Mouse (Mus musculus) limb, embryonic 14.5 days (tissue): ENCODE data around the gene Asap3. TPM values are rescaled to one million over a fixed set of nuclear protein-coding genes. Genes with fewer than 3 reads are reported as not detected.
A peak's percentile ranks its signal among the peaks of the same experiment; 100 is the strongest.

ENCODE experiments used
- ATAC-seq: fragments of 200-750 bp; cut with Nextera tagmentation; 2 replicates; pipeline ENCODE4 v1.8.0; 2017; ENCODE audit warnings: low read depth, moderate number of reproducible peaks, moderate TSS enrichment; ENCODE audit not compliant: low FRiP score
- DNase-seq: peaks from one replicate; pipeline ENCODE4 v3.0.0-alpha.2; 2015; ENCODE audit warnings: low spot score
- H3K27ac ChIP-seq: fragments of 300-500 bp; sonication (generic); replicated peaks from 2 replicates; pipeline ENCODE4 v1.5.1; 2014; ENCODE audit warnings: low read depth, mild to moderate bottlenecking, low read length, moderate library complexity, mixed read lengths
- H3K27me3 ChIP-seq: fragments of 300-500 bp; sonication (generic); 2 replicates; pipeline ENCODE4 v1.6.1; 2014; ENCODE audit warnings: low read length, mixed read lengths; ENCODE audit not compliant: control insufficient read depth, insufficient read depth
- H3K36me3 ChIP-seq: fragments of 300-500 bp; sonication (generic); 2 replicates; pipeline ENCODE4 v1.6.1; 2014; ENCODE audit warnings: mild to moderate bottlenecking, low read length, moderate library complexity, mixed read lengths; ENCODE audit not compliant: control insufficient read depth, insufficient read depth
- H3K4me1 ChIP-seq: fragments of 300-500 bp; sonication (generic); 2 replicates; pipeline ENCODE4 v1.6.1; 2014; ENCODE audit warnings: antibody characterized with exemption, low read length, mixed read lengths; ENCODE audit not compliant: control insufficient read depth, insufficient read depth
- H3K4me2 ChIP-seq: fragments of 300-500 bp; sonication (generic); replicated peaks from 2 replicates; pipeline ENCODE4 v1.6.1; 2014; ENCODE audit warnings: low read depth, mild to moderate bottlenecking, low read length, moderate library complexity; ENCODE audit not compliant: severe bottlenecking
- H3K4me3 ChIP-seq: fragments of 300-500 bp; sonication (generic); replicated peaks from 2 replicates; pipeline ENCODE4 v1.5.1; 2014; ENCODE audit warnings: low read length
- H3K9ac ChIP-seq: fragments of 300-500 bp; sonication (generic); 2 replicates; pipeline ENCODE4 v1.6.1; 2014; ENCODE audit warnings: mild to moderate bottlenecking, low read depth, low read length, moderate library complexity; ENCODE audit not compliant: severe bottlenecking
- H3K9me3 ChIP-seq: fragments of 300-500 bp; sonication (generic); 2 replicates; pipeline ENCODE4 v1.6.1; 2016; ENCODE audit warnings: low read length; ENCODE audit not compliant: control insufficient read depth
- POLR2A ChIP-seq: fragments of 200-500 bp; IDR thresholded peaks from 2 replicates; pipeline ENCODE4 v1.8.0; 2012; ENCODE audit warnings: inconsistent platforms, mild to moderate bottlenecking, moderate library complexity, borderline replicate concordance; ENCODE audit not compliant: insufficient read depth, insufficient read length; ENCODE audit errors: extremely low read depth
- WGBS: fragments of 180-500 bp; shearing (Covaris S2); extraction: QIAGEN DNeasy Blood & Tissue Kit; methylation state at CpG from one replicate; pipeline ENCODE4 v1.1.7; 2014; 5-methylcytosine and 5-hydroxymethylcytosine counted together
- polyA plus RNA-seq, 2 experiments: library from polyadenylated mRNA; depleted of rRNA in 1 of 2; stranded (reverse) in 1 of 2; unstranded in 1 of 2; fragments of >200 nt; fragmentation: Nextera tagmentation in 1 of 2; extraction: Ambion mirVana in 1 of 2; gene quantifications; 2 replicates each; pipeline versions ENCODE4 v1.2.1 to v1.2.3; 2012 to 2014

The Asap3 gene
- polyA plus RNA-seq, 2 experiments = 12.0 to 22.9 TPM

DNA sequence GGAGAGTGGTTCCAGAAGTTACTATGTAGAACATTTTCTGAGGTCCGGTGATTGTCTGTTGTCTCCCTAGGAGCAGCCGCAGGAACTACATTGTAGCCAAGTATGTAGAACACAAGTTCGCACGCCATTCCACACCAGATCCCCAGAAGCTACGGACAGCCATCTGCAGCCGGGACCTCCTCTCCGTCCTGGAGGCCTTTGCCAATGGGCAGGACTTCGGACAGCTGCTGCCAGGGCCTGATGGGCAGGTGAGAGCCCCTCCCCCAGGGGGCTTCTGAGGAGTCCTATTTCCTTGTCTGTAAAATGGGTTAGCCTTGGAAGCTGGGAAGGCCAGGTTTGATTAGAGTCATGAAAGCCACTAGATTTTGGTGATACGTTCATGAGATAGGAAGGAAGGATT lies 32.9 kb downstream of the Asap3 start:
- TF ChIP-seq POLR2A = no peak
- Histone ChIP-seq H3K27me3 (peaks cover 17% of the 10 kb centered on the region), H3K4me1 (no peaks in the 10 kb centered on the region), H3K9me3 (no peaks in the 10 kb centered on the region), H3K4me2 (no peak overlapping the region), H3K9ac (no peak overlapping the region), H3K27ac (no peak overlapping the region), H3K4me3 (no peak overlapping the region), H3K36me3 (peaks cover 79% of the 10 kb centered on the region)
- DNase-seq (no peak), ATAC-seq (no peak)
- 72% methylated on average over 9 of the region's 9 CpGs for WGBS

DNA sequence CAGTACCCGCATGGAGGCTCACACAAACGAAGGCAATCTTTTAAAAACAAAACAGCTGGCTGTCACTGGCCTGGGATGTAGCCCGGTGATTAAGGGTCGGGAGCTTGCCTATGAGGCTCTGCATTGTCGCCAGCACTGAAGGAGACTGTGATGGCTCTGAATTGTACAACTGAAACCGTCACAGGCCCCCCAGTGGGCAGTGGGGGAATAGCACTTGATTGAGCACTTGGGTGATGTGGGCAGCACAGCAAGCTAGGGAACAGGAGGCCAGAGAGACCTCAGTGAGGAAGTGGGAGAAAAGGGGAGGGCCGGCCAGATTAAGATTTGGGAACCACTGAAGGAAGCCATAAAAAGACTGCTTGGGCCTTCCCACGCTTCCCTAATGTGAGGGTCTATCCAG lies 33.5 kb downstream of the Asap3 start:
- 28% methylated on average over 8 of the region's 8 CpGs for WGBS
- H3K4me1 ChIP-seq = no peaks in the 10 kb centered on the region
- ATAC-seq (no peak; the same call in 1 of the 2 replicates), DNase-seq (peak; percentile 82)
- H3K9me3 ChIP-seq = no peaks in the 10 kb centered on the region
- H3K36me3 ChIP-seq = peaks cover 79% of the 10 kb centered on the region
- H3K4me2 ChIP-seq = no peak overlapping the region
- H3K9ac ChIP-seq = no peak overlapping the region
- TF ChIP-seq POLR2A = no peak
- H3K4me3 ChIP-seq = no peak overlapping the region
- H3K27me3 ChIP-seq = peaks cover 18% of the 10 kb centered on the region
- no peak overlapping the region for H3K27ac ChIP-seq

DNA sequence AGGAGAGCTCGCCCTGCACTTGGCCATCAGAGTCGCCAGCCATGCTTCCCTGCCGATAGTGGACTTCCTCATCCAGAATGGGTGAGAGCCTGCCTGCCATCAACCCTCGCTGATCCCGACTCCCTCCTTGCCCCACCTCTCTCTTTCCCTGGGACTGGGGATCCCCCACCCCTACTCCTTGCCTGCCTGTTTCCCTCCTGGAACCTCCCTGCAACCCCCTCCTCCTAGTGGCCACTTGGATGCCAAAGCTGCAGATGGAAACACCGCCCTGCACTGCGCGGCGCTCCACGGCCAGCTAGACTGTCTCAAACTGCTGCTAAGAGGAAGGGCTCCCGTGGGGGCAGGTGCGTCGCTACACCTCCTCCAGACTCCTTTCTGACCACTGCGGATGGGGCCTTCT lies 34.0 kb downstream of the Asap3 start:
- Histone ChIP-seq H3K4me2 (no peak overlapping the region), H3K36me3 (peaks cover 79% of the 10 kb centered on the region), H3K27ac (no peak overlapping the region), H3K9me3 (no peaks in the 10 kb centered on the region), H3K4me3 (no peak overlapping the region), H3K9ac (no peak overlapping the region), H3K4me1 (no peaks in the 10 kb centered on the region), H3K27me3 (peaks cover 22% of the 10 kb centered on the region)
- TF ChIP-seq POLR2A = no peak
- DNase-seq (no peak), ATAC-seq (no peak)
- 64% methylated on average over 14 of the region's 14 CpGs for WGBS

DNA sequence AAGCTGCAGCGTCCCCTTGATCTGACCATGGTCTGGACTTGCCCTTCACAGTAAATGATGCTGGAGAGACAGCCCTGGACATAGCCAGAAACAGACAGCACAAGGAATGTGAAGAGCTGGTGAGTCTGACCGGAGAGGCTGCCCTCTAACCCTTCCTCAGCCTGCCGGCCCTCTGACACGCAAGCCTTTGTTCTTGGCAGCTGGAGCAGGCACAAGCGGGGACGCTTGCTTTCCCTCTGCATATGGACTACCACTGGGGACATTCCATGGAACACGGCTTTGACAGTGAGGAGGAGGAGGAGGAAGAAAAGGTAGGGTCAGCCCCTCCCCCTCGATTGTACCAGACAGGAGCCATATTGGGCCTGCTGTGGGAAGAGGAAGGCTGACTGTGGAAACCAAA lies 34.8 kb downstream of the Asap3 start:
- Histone ChIP-seq H3K9me3 (no peaks in the 10 kb centered on the region), H3K36me3 (peaks cover 79% of the 10 kb centered on the region), H3K9ac (no peak overlapping the region), H3K4me1 (0 out of 2 replicates have a peak, but pooled peaks cover 3% of the 10 kb centered on the region), H3K4me2 (no peak overlapping the region), H3K27me3 (peaks cover 27% of the 10 kb centered on the region), H3K27ac (no peak overlapping the region), H3K4me3 (no peak overlapping the region)
- ATAC-seq = no peak
- no peak for DNase-seq
- WGBS = 68% methylated on average over 8 of the region's 8 CpGs
- no peak for TF ChIP-seq POLR2A

DNA sequence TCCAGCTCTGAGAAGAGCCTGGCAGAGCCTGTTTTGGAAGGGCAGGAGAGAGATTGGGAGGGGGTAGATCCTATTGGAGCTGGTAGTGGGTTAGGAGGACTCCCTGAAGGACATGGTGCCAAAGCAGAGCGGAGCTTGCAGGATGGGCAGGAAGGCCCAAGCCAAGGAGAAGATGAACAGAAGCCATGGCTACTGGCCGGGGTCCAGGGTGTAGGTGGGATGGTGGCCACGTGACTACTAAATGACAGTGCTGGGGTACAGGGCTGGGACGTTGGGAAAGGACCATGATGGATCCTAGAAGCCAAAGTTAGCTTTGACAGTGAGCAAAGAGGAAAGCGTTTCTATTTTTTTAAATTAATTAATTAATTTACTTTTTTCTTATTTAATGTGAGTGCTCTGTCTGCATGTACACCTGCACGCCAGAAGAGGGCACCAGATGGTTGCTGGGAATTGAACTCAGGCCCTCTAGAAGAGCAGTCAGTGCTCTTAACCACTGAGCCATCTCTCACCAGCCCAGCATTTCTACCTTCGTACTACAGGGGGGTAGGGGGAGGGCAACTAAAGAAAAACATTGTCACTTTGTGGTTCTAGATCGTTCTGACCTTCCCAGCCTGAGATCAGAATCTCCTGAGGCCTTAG lies 36.0 kb downstream of the Asap3 start:
- 50% methylated on average over 8 of the region's 8 CpGs for WGBS
- no peak for ATAC-seq
- Histone ChIP-seq H3K36me3 (peaks cover 72% of the 10 kb centered on the region), H3K4me3 (no peak overlapping the region), H3K27me3 (peaks cover 40% of the 10 kb centered on the region), H3K9me3 (no peaks in the 10 kb centered on the region), H3K4me2 (no peak overlapping the region), H3K4me1 (peaks cover 14% of the 10 kb centered on the region), H3K27ac (no peak overlapping the region), H3K9ac (no peak overlapping the region)
- TF ChIP-seq POLR2A = no peak
- no peak for DNase-seq
